Mouse (Mus musculus) small intestine, adult 2 months (tissue): ENCODE results near the gene Gli3. TPM values are rescaled to one million over a fixed set of nuclear protein-coding genes. Genes with fewer than 3 reads are reported as not detected.

Experiments used
- H3K27ac ChIP-seq: fragments of 200-500 bp; 2 replicates; pipeline ENCODE4 v1.5.1; 2012; ENCODE audit warnings: low read depth, low read length, control low read depth, inconsistent platforms; ENCODE audit not compliant: insufficient read depth
- H3K27me3 ChIP-seq: fragments of 200-500 bp; 2 replicates; pipeline ENCODE4 v1.6.1; 2012; ENCODE audit warnings: mild to moderate bottlenecking, moderate library complexity, low read length, inconsistent platforms; ENCODE audit not compliant: control insufficient read depth, insufficient read depth
- H3K36me3 ChIP-seq: fragments of 200-500 bp; 2 replicates; pipeline ENCODE4 v1.6.1; 2012; ENCODE audit warnings: mild to moderate bottlenecking, low read length, control low read depth, inconsistent platforms; ENCODE audit not compliant: control insufficient read depth, insufficient read depth
- H3K4me1 ChIP-seq: fragments of 200-500 bp; 2 replicates; pipeline ENCODE4 v1.6.1; 2012; ENCODE audit warnings: low read length, inconsistent platforms, mixed read lengths; ENCODE audit not compliant: control insufficient read depth, insufficient read depth, insufficient read length
- H3K4me3 ChIP-seq: fragments of 200-500 bp; 2 replicates; pipeline ENCODE4 v1.5.1; 2012; ENCODE audit warnings: low read depth, mild to moderate bottlenecking, control low read depth, inconsistent platforms, low read length, moderate library complexity
- CTCF ChIP-seq: fragments of 200-500 bp; IDR thresholded peaks from 2 replicates; pipeline ENCODE4 v1.5.1; 2012; ENCODE audit warnings: low read depth, mild to moderate bottlenecking, control low read depth, inconsistent platforms, low read length, moderate library complexity, mixed read lengths; ENCODE audit not compliant: insufficient replicate concordance, insufficient read length; ENCODE audit errors: extremely low read depth
- POLR2A ChIP-seq: fragments of 200-500 bp; IDR thresholded peaks from 2 replicates; pipeline ENCODE4 v1.6.1; 2012; ENCODE audit warnings: low read depth, mild to moderate bottlenecking, control low read depth, inconsistent platforms, low read length, moderate library complexity
- WGBS: fragments of 180-500 bp; shearing (Covaris S2); methylation state at CpG from one replicate; pipeline ENCODE4 v1.1.7; 2018; 5-methylcytosine and 5-hydroxymethylcytosine counted together
- polyA plus RNA-seq: library from polyadenylated mRNA; depleted of rRNA; stranded (reverse); fragments of >200 nt; gene quantifications from 2 replicates; pipeline ENCODE4 v1.2.3, GENCODE M21; 2012

Gli3 gene
- polyA plus RNA-seq, 1 experiment: 0.96 TPM

DNA sequence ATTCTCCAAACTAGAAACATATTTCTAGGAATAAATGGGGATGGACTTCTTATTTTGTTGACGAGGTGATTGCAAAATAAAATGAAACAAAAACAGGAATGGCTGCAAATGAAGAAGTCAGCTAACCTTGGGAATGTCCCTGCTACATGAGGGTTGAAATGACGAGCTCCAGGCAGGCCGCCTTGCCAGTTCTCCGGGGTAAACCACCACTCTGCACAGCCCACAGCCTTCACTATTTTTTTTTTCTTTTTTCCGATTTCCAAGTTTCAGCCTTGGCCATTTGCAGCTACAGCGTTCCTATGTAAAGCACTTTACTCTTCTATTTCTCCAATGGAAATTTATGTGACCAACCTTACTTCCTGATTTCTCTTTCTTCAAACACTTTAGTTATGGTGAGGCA lies 236.1 kb downstream of the Gli3 start:
- TF ChIP-seq CTCF (no peak), POLR2A (no peak)
- H3K27me3 ChIP-seq: no peaks in the 10 kb centered on the region
- no peaks in the 10 kb centered on the region for H3K36me3 ChIP-seq
- 86% methylated on average over 6 of the region's 6 CpGs for WGBS
- H3K27ac ChIP-seq: no peak overlapping the region
- no peaks in the 10 kb centered on the region for H3K4me1 ChIP-seq
- H3K4me3 ChIP-seq: no peak overlapping the region

- no peaks in the 10 kb centered on the region for H3K36me3 ChIP-seq
- 83% methylated on average over 8 of the region's 8 CpGs for WGBS
Measured at GRCm38 (mm10) chr13:15704669-15705068, 241.6 kb downstream of the Gli3 start.

DNA sequence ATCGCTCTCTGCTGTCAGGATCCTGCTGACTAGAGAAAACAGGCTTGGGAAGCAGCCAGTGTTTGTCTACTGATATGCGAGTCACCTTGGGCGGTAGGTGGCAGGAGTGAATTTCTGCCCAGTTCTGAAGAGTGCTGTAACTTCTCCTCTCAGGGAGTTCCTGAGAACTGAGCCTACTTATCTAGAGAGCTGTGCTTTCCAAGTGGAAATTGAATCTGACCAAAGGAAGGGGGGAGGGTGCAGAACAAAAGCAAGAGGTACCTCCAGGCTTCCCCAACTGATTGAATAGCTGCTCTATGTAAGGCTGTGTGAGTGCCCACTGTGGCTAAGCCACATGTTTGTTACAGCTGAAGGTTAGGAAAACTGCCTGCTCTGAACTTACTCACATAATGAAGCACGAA lies 244.4 kb downstream of the Gli3 start:
- no peaks in the 10 kb centered on the region for H3K36me3 ChIP-seq
- TF ChIP-seq POLR2A (no peak), CTCF (no peak)
- no peaks in the 10 kb centered on the region for H3K27me3 ChIP-seq
- no peaks in the 10 kb centered on the region for H3K4me1 ChIP-seq
- no peak overlapping the region for H3K4me3 ChIP-seq
- WGBS: 41% methylated on average over 4 of the region's 4 CpGs
- H3K27ac ChIP-seq: no peak overlapping the region

More at GRCm38 (mm10) chr13:15704669-15705068, 241.6 kb downstream of the Gli3 start:
- Histone ChIP-seq H3K27ac (no peak overlapping the region), H3K4me1 (no peaks in the 10 kb centered on the region), H3K4me3 (no peak overlapping the region), H3K27me3 (no peaks in the 10 kb centered on the region)
- TF ChIP-seq POLR2A (no peak), CTCF (no peak)

DNA sequence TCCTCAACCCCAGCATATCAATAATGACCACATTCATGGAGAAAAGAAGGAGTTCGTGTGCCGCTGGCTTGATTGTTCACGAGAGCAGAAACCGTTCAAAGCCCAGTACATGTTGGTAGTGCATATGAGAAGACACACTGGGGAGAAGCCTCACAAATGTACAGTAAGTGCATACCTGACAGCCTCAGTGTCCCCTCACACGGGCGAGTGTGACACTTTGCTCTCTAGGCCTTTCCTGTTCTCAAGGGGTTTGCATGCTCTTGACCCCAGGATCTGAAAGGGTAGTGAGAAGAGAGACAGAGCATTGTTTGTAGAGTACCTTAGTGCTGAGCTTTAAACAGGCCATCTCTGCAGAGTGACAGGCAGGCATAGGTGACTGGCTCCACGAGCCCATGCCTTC lies 250.5 kb downstream of the Gli3 start:
- TF ChIP-seq CTCF: no peak
- no peak for TF ChIP-seq POLR2A
- Histone ChIP-seq H3K4me3 (no peak overlapping the region), H3K27me3 (no peaks in the 10 kb centered on the region), H3K4me1 (no peaks in the 10 kb centered on the region), H3K27ac (no peak overlapping the region), H3K36me3 (no peaks in the 10 kb centered on the region)
- WGBS: 91% methylated on average over 7 of the region's 7 CpGs

DNA sequence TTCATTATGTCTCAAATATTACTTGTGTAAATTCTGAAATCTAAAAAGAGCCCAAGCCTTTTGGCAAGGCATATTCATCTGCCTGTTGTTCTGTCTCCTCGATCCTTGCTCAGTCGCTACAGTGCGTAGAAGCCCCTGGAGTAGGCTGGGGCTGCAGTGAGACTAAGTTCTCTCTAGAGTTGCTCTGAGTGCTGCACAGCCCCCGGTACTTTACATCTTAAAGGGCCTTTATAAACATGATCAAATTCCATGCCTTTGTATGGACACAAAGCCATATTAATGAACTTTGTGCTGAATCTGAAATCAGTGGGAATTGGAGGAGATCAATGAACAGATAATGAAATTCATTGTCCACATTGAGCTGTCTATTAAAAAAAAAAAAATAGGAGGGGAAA lies 251.3 kb downstream of the Gli3 start:
- no peaks in the 10 kb centered on the region for H3K36me3 ChIP-seq
- H3K27ac ChIP-seq: no peak overlapping the region
- no peak overlapping the region for H3K4me3 ChIP-seq
- 87% methylated on average over 4 of the region's 4 CpGs for WGBS
- no peaks in the 10 kb centered on the region for H3K4me1 ChIP-seq
- TF ChIP-seq CTCF (no peak), POLR2A (no peak)
- H3K27me3 ChIP-seq: no peaks in the 10 kb centered on the region

- WGBS: 47% methylated on average over 8 of the region's 8 CpGs
- H3K4me3 ChIP-seq: no peak overlapping the region
- H3K27ac ChIP-seq: no peak overlapping the region
- no peaks in the 10 kb centered on the region for H3K27me3 ChIP-seq
- TF ChIP-seq CTCF: no peak
- TF ChIP-seq POLR2A: no peak
- no peaks in the 10 kb centered on the region for H3K4me1 ChIP-seq
- no peaks in the 10 kb centered on the region for H3K36me3 ChIP-seq
Measured at GRCm38 (mm10) chr13:15714726-15715437, 251.8 kb downstream of the Gli3 start.

- WGBS: 91% methylated on average over 1 of the region's 1 CpGs
- no peaks in the 10 kb centered on the region for H3K4me1 ChIP-seq
- no peaks in the 10 kb centered on the region for H3K27me3 ChIP-seq
- no peaks in the 10 kb centered on the region for H3K36me3 ChIP-seq
- H3K4me3 ChIP-seq: no peak overlapping the region
- no peak overlapping the region for H3K27ac ChIP-seq
- no peak for TF ChIP-seq CTCF
- no peak for TF ChIP-seq POLR2A
Measured at GRCm38 (mm10) chr13:15721446-15721845, 258.4 kb downstream of the Gli3 start.
